Mouse (Mus musculus) midbrain, embryonic 15.5 days (tissue): ENCODE measurements at regions not wholly inside any gene's neighbourhood (a gene's known extent, or its start where the extent isn't known, plus 50 kb on each side); places are given as distances from the start of the nearest gene placed in this dataset.

Source experiments
- ATAC-seq: fragments of 200-750 bp; cut with Nextera tagmentation; replicated peaks from 2 replicates; pipeline ENCODE4 v1.8.0; 2017; ENCODE audit warnings: moderate TSS enrichment
- H3K27ac ChIP-seq: fragments of 300-500 bp; sonication (generic); 2 replicates; pipeline ENCODE4 v1.5.1; 2015; ENCODE audit warnings: mild to moderate bottlenecking, inconsistent platforms
- H3K27me3 ChIP-seq: fragments of 300-500 bp; sonication (generic); replicated peaks from 2 replicates; pipeline ENCODE4 v1.6.1; 2015; ENCODE audit warnings: inconsistent platforms
- H3K36me3 ChIP-seq: fragments of 300-500 bp; sonication (generic); replicated peaks from 2 replicates; pipeline ENCODE4 v1.6.1; 2015; ENCODE audit warnings: inconsistent platforms
- H3K4me1 ChIP-seq: fragments of 300-500 bp; sonication (generic); 2 replicates; pipeline ENCODE4 v1.6.1; 2015; ENCODE audit warnings: inconsistent platforms
- H3K4me2 ChIP-seq: fragments of 300-500 bp; sonication (generic); 2 replicates; pipeline ENCODE4 v1.6.1; 2015; ENCODE audit warnings: inconsistent platforms, mild to moderate bottlenecking, moderate library complexity
- H3K4me3 ChIP-seq: fragments of 300-500 bp; sonication (generic); 2 replicates; pipeline ENCODE4 v1.5.1; 2015; ENCODE audit warnings: mild to moderate bottlenecking, inconsistent platforms
- H3K9ac ChIP-seq: fragments of 300-500 bp; sonication (generic); 2 replicates; pipeline ENCODE4 v1.6.1; 2015; ENCODE audit warnings: mild to moderate bottlenecking, inconsistent platforms
- H3K9me3 ChIP-seq: fragments of 300-500 bp; sonication (generic); 2 replicates; pipeline ENCODE4 v1.6.1; 2016; ENCODE audit warnings: inconsistent platforms
- WGBS: fragments of 180-500 bp; shearing (Covaris S2); methylation state at CpG from one replicate; pipeline ENCODE4 v1.1.7; 2015; ENCODE audit warnings: mixed read lengths; 5-methylcytosine and 5-hydroxymethylcytosine counted together

- no peaks in the 10 kb centered on the region for H3K4me1 ChIP-seq
- H3K4me2 ChIP-seq = no peak overlapping the region
- no peak overlapping the region for H3K4me3 ChIP-seq
- ATAC-seq = no peak
- no peaks in the 10 kb centered on the region for H3K9me3 ChIP-seq
- no peaks in the 10 kb centered on the region for H3K27me3 ChIP-seq
- H3K9ac ChIP-seq = no peak overlapping the region
- H3K27ac ChIP-seq = no peak overlapping the region
- H3K36me3 ChIP-seq = no peaks in the 10 kb centered on the region
- WGBS = 58% methylated on average over 4 of the region's 4 CpGs
Observed at GRCm38 (mm10) chr8:35256958-35257357, 508.6 kb upstream of the Gm19410 start.

- WGBS = 80% methylated on average over 5 of the region's 5 CpGs
- Histone ChIP-seq H3K27me3 (no peaks in the 10 kb centered on the region), H3K27ac (no peak overlapping the region), H3K9me3 (no peaks in the 10 kb centered on the region), H3K36me3 (no peaks in the 10 kb centered on the region), H3K4me3 (no peak overlapping the region), H3K9ac (no peak overlapping the region), H3K4me2 (no peak overlapping the region), H3K4me1 (no peaks in the 10 kb centered on the region)
- ATAC-seq = no peak
Observed at GRCm38 (mm10) chr8:35268221-35268620, 497.4 kb upstream of the Gm19410 start.

- WGBS = 95% methylated on average over 2 of the region's 2 CpGs
- Histone ChIP-seq H3K27ac (no peak overlapping the region), H3K4me1 (no peaks in the 10 kb centered on the region)
Observed at GRCm38 (mm10) chr8:35268986-35269385, 496.6 kb upstream of the Gm19410 start.

GRCm38 (mm10) chr8:35275972-35276371 is 489.6 kb upstream of the Gm19410 start:
- no peak for ATAC-seq
- H3K27ac ChIP-seq = no peak overlapping the region
- no peak overlapping the region for H3K4me2 ChIP-seq

More at GRCm38 (mm10) chr8:35268986-35269385, 496.6 kb upstream of the Gm19410 start:
- Histone ChIP-seq H3K9ac (no peak overlapping the region), H3K4me3 (no peak overlapping the region), H3K9me3 (no peaks in the 10 kb centered on the region), H3K27me3 (no peaks in the 10 kb centered on the region), H3K4me2 (no peak overlapping the region), H3K36me3 (no peaks in the 10 kb centered on the region)
- ATAC-seq = no peak

GRCm38 (mm10) chr8:35276460-35276859 is 489.1 kb upstream of the Gm19410 start:
- no peak overlapping the region for H3K27ac ChIP-seq
- H3K9ac ChIP-seq = no peak overlapping the region
- ATAC-seq = no peak
- no peaks in the 10 kb centered on the region for H3K9me3 ChIP-seq
- no peak overlapping the region for H3K4me3 ChIP-seq
- WGBS = 69% methylated on average over 7 of the region's 7 CpGs
- H3K4me1 ChIP-seq = no peaks in the 10 kb centered on the region
- H3K4me2 ChIP-seq = no peak overlapping the region
- no peaks in the 10 kb centered on the region for H3K27me3 ChIP-seq
- no peaks in the 10 kb centered on the region for H3K36me3 ChIP-seq

More at GRCm38 (mm10) chr8:35275972-35276371, 489.6 kb upstream of the Gm19410 start:
- Histone ChIP-seq H3K4me3 (no peak overlapping the region), H3K4me1 (no peaks in the 10 kb centered on the region), H3K9me3 (no peaks in the 10 kb centered on the region), H3K27me3 (no peaks in the 10 kb centered on the region), H3K36me3 (no peaks in the 10 kb centered on the region), H3K9ac (no peak overlapping the region)
- WGBS = 55% methylated on average over 8 of the region's 8 CpGs

GRCm38 (mm10) chr8:35278946-35279345 is 486.6 kb upstream of the Gm19410 start:
- Histone ChIP-seq H3K4me3 (no peak overlapping the region), H3K9ac (no peak overlapping the region), H3K27me3 (no peaks in the 10 kb centered on the region), H3K9me3 (no peaks in the 10 kb centered on the region), H3K4me1 (no peaks in the 10 kb centered on the region), H3K36me3 (no peaks in the 10 kb centered on the region), H3K4me2 (no peak overlapping the region), H3K27ac (no peak overlapping the region)
- 94% methylated on average over 8 of the region's 8 CpGs for WGBS
- ATAC-seq = no peak

GRCm38 (mm10) chr8:35280741-35281140 is 484.8 kb upstream of the Gm19410 start:
- no peaks in the 10 kb centered on the region for H3K9me3 ChIP-seq
- H3K4me1 ChIP-seq = no peaks in the 10 kb centered on the region
- no peak overlapping the region for H3K4me3 ChIP-seq
- H3K36me3 ChIP-seq = no peaks in the 10 kb centered on the region
- H3K27ac ChIP-seq = no peak overlapping the region
- ATAC-seq = no peak
- H3K27me3 ChIP-seq = no peaks in the 10 kb centered on the region
- WGBS = 89% methylated on average over 6 of the region's 6 CpGs
- no peak overlapping the region for H3K9ac ChIP-seq
- no peak overlapping the region for H3K4me2 ChIP-seq

- no peaks in the 10 kb centered on the region for H3K9me3 ChIP-seq
- H3K4me1 ChIP-seq = no peaks in the 10 kb centered on the region
- 85% methylated on average over 9 of the region's 9 CpGs for WGBS
- no peaks in the 10 kb centered on the region for H3K27me3 ChIP-seq
- no peaks in the 10 kb centered on the region for H3K36me3 ChIP-seq
- no peak overlapping the region for H3K27ac ChIP-seq
- H3K4me3 ChIP-seq = no peak overlapping the region
- no peak overlapping the region for H3K9ac ChIP-seq
- no peak for ATAC-seq
- no peak overlapping the region for H3K4me2 ChIP-seq
Observed at GRCm38 (mm10) chr8:35283366-35283765, 482.2 kb upstream of the Gm19410 start.

GRCm38 (mm10) chr8:35289018-35289417 is 476.6 kb upstream of the Gm19410 start:
- WGBS = 77% methylated on average over 5 of the region's 5 CpGs
- Histone ChIP-seq H3K9ac (no peak overlapping the region), H3K27me3 (no peaks in the 10 kb centered on the region), H3K27ac (no peak overlapping the region), H3K4me1 (no peaks in the 10 kb centered on the region), H3K4me3 (no peak overlapping the region), H3K36me3 (no peaks in the 10 kb centered on the region), H3K4me2 (no peak overlapping the region), H3K9me3 (no peaks in the 10 kb centered on the region)
- ATAC-seq = no peak

GRCm38 (mm10) chr8:35289967-35290366 is 475.6 kb upstream of the Gm19410 start:
- H3K36me3 ChIP-seq = no peaks in the 10 kb centered on the region
- H3K4me1 ChIP-seq = no peaks in the 10 kb centered on the region
- H3K27ac ChIP-seq = no peak overlapping the region
- no peaks in the 10 kb centered on the region for H3K27me3 ChIP-seq
- ATAC-seq = no peak
- H3K4me3 ChIP-seq = no peak overlapping the region
- H3K4me2 ChIP-seq = no peak overlapping the region
- WGBS = 89% methylated on average over 4 of the region's 4 CpGs
- H3K9ac ChIP-seq = no peak overlapping the region
- H3K9me3 ChIP-seq = no peaks in the 10 kb centered on the region

GRCm38 (mm10) chr8:35293437-35294126 is 472.0 kb upstream of the Gm19410 start:
- H3K4me3 ChIP-seq = no peak overlapping the region
- ATAC-seq = peak; percentile 67; the same call in 1 of the 2 replicates
- no peak overlapping the region for H3K9ac ChIP-seq

GRCm38 (mm10) chr8:35296936-35297335 is 468.7 kb upstream of the Gm19410 start:
- no peaks in the 10 kb centered on the region for H3K36me3 ChIP-seq
- H3K27me3 ChIP-seq = no peaks in the 10 kb centered on the region
- H3K4me2 ChIP-seq = no peak overlapping the region
- 64% methylated on average over 6 of the region's 6 CpGs for WGBS
- H3K4me1 ChIP-seq = no peaks in the 10 kb centered on the region
- H3K9ac ChIP-seq = no peak overlapping the region
- no peak overlapping the region for H3K27ac ChIP-seq
- no peak for ATAC-seq
- H3K9me3 ChIP-seq = no peaks in the 10 kb centered on the region
- H3K4me3 ChIP-seq = no peak overlapping the region

More at GRCm38 (mm10) chr8:35293437-35294126, 472.0 kb upstream of the Gm19410 start:
- H3K4me2 ChIP-seq = no peak overlapping the region
- WGBS = 66% methylated on average over 14 of the region's 14 CpGs
- no peaks in the 10 kb centered on the region for H3K36me3 ChIP-seq
- H3K27ac ChIP-seq = no peak overlapping the region
- H3K27me3 ChIP-seq = no peaks in the 10 kb centered on the region
- no peaks in the 10 kb centered on the region for H3K4me1 ChIP-seq
- H3K9me3 ChIP-seq = no peaks in the 10 kb centered on the region

- Histone ChIP-seq H3K9me3 (no peaks in the 10 kb centered on the region), H3K27ac (no peak overlapping the region), H3K36me3 (no peaks in the 10 kb centered on the region), H3K4me1 (no peaks in the 10 kb centered on the region), H3K27me3 (no peaks in the 10 kb centered on the region), H3K9ac (no peak overlapping the region), H3K4me2 (no peak overlapping the region), H3K4me3 (no peak overlapping the region)
- 93% methylated on average over 9 of the region's 9 CpGs for WGBS
- ATAC-seq = no peak
Observed at GRCm38 (mm10) chr8:35299088-35299487, 466.5 kb upstream of the Gm19410 start.
